Mouse (Mus musculus): ENCODE measurements around the gene Litaf. TPM values are rescaled to one million over a fixed set of nuclear protein-coding genes. Genes with fewer than 3 reads are reported as not detected.

Gene Litaf
- total and polyA plus RNA-seq, 2 experiments from 2014 or later = 20.5 to 22.4 TPM

DNA sequence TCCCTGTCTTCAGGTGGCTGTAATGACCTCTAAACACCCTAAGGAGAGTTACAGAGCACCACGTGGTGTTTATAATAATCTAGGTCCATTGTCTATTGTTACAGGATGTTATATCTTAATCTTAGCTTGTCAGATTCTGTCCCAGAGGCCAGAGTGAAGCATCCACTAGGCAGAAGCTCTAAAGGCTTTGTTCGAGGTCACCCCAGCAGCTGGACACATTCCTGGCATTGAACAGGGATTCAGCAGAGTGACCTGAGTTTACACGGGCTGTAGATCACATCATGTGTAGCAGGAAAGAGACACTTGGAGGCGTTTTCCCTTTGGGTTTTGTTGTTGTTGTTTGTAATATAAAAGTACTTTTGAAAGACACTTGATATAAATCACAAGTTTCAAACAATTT is 26.1 kb upstream of the Litaf start:
- TF ChIP-seq CTCF (IDR thresholded peaks at IDR 0.05) = no peak
- Histone ChIP-seq H3K4me2 (ENCODE audit: low read depth, low read length, poor library complexity, severe bottlenecking) (no peak overlapping the region), H3K27ac (ENCODE audit: low read depth, low read length) (no peak overlapping the region), H3K36me3 (ENCODE audit: insufficient read depth, low read length) (peaks cover 29% of the 10 kb centered on the region), H3K4me3 (ENCODE audit: low read depth, low read length) (no peak overlapping the region), H3K9ac (replicated peaks; ENCODE audit: low read length, poor library complexity, severe bottlenecking) (no peak overlapping the region), H3K27me3 (ENCODE audit: insufficient read depth, low read length) (no peaks in the 10 kb centered on the region), H3K9me3 (ENCODE audit: low read length) (no peaks in the 10 kb centered on the region), H3K4me1 (ENCODE audit: insufficient read depth, low read length) (no peaks in the 10 kb centered on the region)
- 66% methylated on average over 4 of the region's 4 CpGs for WGBS
- ATAC-seq (ENCODE audit: low FRiP score) (no peak), DNase-seq (ENCODE audit: low spot score) (no peak)

DNA sequence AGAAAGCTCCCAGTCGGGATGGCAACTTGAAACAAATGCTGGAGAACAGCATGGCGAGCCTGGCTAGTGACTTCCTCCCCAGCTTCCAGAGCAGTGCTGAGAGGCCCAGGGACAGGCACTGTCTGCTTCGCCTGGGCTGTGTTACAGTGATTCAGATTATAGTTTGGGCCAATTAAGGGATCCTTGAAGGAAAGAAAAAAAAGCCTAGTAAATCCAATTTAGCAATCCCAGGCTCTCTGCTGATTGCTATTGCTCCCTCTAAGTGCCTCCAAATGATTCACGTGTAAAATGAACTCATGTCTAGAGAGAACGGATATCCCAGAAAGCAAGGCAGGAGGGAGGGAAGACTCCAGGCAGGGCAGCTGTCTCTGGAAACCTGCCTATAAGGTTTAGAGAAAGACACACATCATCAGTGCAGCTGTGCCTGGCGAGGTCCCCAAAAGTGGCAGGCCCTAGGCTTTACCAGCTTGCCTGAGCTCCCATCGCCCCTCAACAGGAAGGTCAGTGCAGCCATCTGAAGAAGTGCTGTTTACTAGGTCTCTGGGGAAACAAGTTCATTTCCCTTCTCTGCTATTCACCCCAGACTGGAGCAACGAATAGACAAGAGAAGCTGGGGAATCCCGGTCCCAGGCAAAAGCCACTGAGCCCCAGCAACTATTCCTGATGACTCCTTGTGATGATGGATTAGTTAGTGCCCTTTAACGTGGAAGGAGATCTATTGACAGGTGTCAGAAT is 25.0 kb upstream of the Litaf start:
- H3K4me2 ChIP-seq (ENCODE audit: low read depth, low read length, poor library complexity, severe bottlenecking) = no peak overlapping the region
- H3K27ac ChIP-seq (ENCODE audit: low read depth, low read length) = peak overlapping the region; percentile 55
- no peak overlapping the region for H3K4me3 ChIP-seq (ENCODE audit: low read depth, low read length)
- DNase-seq (ENCODE audit: low spot score) (no peak), ATAC-seq (ENCODE audit: low FRiP score) (no peak)
- H3K36me3 ChIP-seq (ENCODE audit: insufficient read depth, low read length) = peaks cover 32% of the 10 kb centered on the region
- H3K27me3 ChIP-seq (ENCODE audit: insufficient read depth, low read length) = no peaks in the 10 kb centered on the region
- TF ChIP-seq CTCF (IDR thresholded peaks at IDR 0.05) = no peak
- no peak overlapping the region for H3K9ac ChIP-seq (replicated peaks; ENCODE audit: low read length, poor library complexity, severe bottlenecking)
- WGBS = 80% methylated on average over 10 of the region's 10 CpGs
- no peaks in the 10 kb centered on the region for H3K4me1 ChIP-seq (ENCODE audit: insufficient read depth, low read length)
- H3K9me3 ChIP-seq (ENCODE audit: low read length) = no peaks in the 10 kb centered on the region

DNA sequence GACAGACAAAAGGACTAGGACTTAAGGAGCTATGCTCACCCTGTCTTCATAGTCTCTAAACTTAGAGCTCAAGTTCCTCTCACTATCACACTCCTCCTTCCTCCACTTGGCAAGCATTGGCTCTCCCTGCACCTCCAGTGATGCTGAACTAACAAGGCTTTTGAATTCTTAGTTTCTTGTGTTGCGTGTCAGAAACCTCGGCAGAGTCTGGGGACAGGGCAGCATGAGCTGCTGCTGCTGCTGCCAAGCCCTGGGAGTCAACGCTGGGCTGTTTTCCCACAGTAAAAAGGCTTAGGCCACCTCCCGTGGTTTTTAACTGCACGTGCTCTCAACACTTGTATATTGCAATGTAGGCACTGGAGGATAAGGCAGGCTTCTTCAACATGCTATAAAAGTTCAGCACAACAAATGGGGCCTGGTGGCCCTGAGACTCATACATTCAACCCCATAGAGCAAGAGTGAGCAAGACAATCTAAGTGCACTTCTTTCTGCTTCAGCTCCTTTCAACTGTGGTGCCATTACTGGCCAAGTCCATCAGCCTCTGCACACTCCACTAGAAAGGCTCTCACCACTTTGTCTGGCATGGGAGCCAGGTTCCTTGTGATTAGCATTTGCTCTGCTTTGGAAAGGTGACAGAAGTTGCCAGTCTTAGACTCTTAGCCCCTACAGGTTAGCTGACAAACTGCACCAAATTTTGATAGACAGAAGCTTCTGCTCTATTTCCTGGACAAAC is 21.1 kb upstream of the Litaf start:
- no peaks in the 10 kb centered on the region for H3K27me3 ChIP-seq (ENCODE audit: insufficient read depth, low read length)
- H3K36me3 ChIP-seq (ENCODE audit: insufficient read depth, low read length) = peaks cover 44% of the 10 kb centered on the region
- ATAC-seq (ENCODE audit: low FRiP score) = peak; percentile 79
- H3K9ac ChIP-seq (replicated peaks; ENCODE audit: low read length, poor library complexity, severe bottlenecking) = no peak overlapping the region
- no peak overlapping the region for H3K4me2 ChIP-seq (ENCODE audit: low read depth, low read length, poor library complexity, severe bottlenecking)
- peak; percentile 57 for TF ChIP-seq CTCF (IDR thresholded peaks at IDR 0.05)
- 44% methylated on average over 5 of the region's 5 CpGs for WGBS
- no peaks in the 10 kb centered on the region for H3K9me3 ChIP-seq (ENCODE audit: low read length)
- no peaks in the 10 kb centered on the region for H3K4me1 ChIP-seq (ENCODE audit: insufficient read depth, low read length)
- peak overlapping the region; percentile 43 for H3K27ac ChIP-seq (ENCODE audit: low read depth, low read length)
- DNase-seq (ENCODE audit: low spot score) = peak; percentile 84
- no peak overlapping the region for H3K4me3 ChIP-seq (ENCODE audit: low read depth, low read length)

DNA sequence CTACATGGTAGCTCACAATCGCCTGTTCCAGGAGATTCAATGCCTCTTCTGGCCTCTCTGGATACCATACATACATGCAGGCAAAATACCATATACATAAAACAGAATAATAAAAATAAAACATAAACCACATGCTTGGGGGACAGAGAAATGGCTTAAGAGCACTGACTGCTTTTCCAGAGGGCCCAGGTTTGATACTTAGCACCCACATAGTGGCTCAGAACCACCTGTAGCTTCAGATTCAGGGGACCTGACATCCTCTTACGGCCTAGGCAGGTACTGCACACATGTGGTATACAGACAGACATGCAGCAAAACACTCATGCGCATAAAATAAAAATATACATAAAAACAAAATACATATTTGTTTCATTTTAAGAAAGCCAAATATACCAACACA is 20.3 kb upstream of the Litaf start:
- Histone ChIP-seq H3K27me3 (ENCODE audit: insufficient read depth, low read length) (no peaks in the 10 kb centered on the region), H3K27ac (ENCODE audit: low read depth, low read length) (no peak overlapping the region), H3K4me3 (ENCODE audit: low read depth, low read length) (no peak overlapping the region), H3K4me1 (ENCODE audit: insufficient read depth, low read length) (no peaks in the 10 kb centered on the region), H3K9ac (replicated peaks; ENCODE audit: low read length, poor library complexity, severe bottlenecking) (no peak overlapping the region), H3K4me2 (ENCODE audit: low read depth, low read length, poor library complexity, severe bottlenecking) (no peak overlapping the region), H3K9me3 (ENCODE audit: low read length) (no peaks in the 10 kb centered on the region), H3K36me3 (ENCODE audit: insufficient read depth, low read length) (peaks cover 43% of the 10 kb centered on the region)
- no peak for TF ChIP-seq CTCF (IDR thresholded peaks at IDR 0.05)
- ATAC-seq (ENCODE audit: low FRiP score) (no peak), DNase-seq (ENCODE audit: low spot score) (no peak)
- WGBS = 95% methylated on average over 3 of the region's 3 CpGs

DNA sequence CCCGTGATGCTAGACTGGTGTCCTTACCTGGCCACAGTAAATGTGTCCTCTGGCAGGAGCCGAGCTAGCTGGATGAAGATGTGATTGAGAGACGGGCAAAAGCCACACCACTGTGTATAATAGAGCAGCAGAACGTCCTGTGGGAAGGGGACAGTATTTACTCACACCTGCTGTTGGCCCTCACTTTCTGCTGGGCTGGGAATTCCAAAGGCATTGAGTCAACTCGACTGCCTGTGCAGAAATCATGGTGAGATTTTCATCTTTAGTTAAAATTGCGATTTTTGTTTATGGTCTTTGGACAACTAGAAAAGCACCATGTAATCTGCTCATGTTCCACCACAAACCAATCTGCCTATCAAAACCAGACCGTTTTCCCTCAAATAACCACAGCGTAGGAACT is 18.2 kb upstream of the Litaf start:
- TF ChIP-seq CTCF (IDR thresholded peaks at IDR 0.05) = no peak
- Histone ChIP-seq H3K4me1 (ENCODE audit: insufficient read depth, low read length) (no peaks in the 10 kb centered on the region), H3K9ac (replicated peaks; ENCODE audit: low read length, poor library complexity, severe bottlenecking) (no peak overlapping the region), H3K4me3 (ENCODE audit: low read depth, low read length) (no peak overlapping the region), H3K4me2 (ENCODE audit: low read depth, low read length, poor library complexity, severe bottlenecking) (no peak overlapping the region), H3K36me3 (ENCODE audit: insufficient read depth, low read length) (peaks cover 31% of the 10 kb centered on the region), H3K27me3 (ENCODE audit: insufficient read depth, low read length) (no peaks in the 10 kb centered on the region), H3K27ac (ENCODE audit: low read depth, low read length) (no peak overlapping the region), H3K9me3 (ENCODE audit: low read length) (no peaks in the 10 kb centered on the region)
- no peak for ATAC-seq (ENCODE audit: low FRiP score)
- DNase-seq (ENCODE audit: low spot score) = no peak
- WGBS = 95% methylated on average over 8 of the region's 8 CpGs

DNA sequence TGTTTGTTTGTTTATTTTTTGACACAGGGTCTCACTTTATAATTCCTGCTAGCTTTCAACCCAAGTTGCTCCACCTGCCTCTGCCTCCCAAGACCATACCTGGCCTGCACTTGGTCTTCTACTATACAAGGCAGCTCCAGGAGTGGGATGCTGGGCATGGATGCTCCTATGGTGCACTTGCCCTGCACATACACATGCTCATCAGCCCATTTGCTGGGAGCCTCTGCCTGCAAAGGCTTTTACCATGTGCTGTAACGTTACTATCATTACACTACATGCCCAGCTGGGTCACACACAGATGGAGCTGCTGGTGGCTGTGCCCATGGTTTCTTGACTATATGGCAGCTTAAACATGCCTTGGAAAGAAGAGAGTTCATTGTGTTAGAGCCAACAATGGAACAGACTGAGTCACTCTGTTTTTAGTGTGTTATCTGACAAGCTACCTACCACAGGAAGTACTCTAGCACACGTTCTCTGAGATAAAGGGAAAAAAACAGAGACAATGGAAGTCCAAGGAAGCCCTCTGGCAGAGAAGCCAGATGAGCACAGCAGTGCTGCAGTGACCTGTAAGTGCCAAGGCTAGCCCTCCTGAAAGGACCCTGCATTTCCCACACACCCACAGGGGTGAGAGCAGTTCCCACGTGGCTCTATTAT is 12.4 kb upstream of the Litaf start:
- H3K36me3 ChIP-seq (ENCODE audit: insufficient read depth, low read length) = peaks cover 25% of the 10 kb centered on the region
- 60% methylated on average over 3 of the region's 3 CpGs for WGBS
- H3K9ac ChIP-seq (replicated peaks; ENCODE audit: low read length, poor library complexity, severe bottlenecking) = no peak overlapping the region
- H3K27me3 ChIP-seq (ENCODE audit: insufficient read depth, low read length) = no peaks in the 10 kb centered on the region
- no peak for DNase-seq (ENCODE audit: low spot score)
- no peaks in the 10 kb centered on the region for H3K4me1 ChIP-seq (ENCODE audit: insufficient read depth, low read length)
- TF ChIP-seq CTCF (IDR thresholded peaks at IDR 0.05) = no peak
- no peak overlapping the region for H3K4me2 ChIP-seq (ENCODE audit: low read depth, low read length, poor library complexity, severe bottlenecking)
- H3K27ac ChIP-seq (ENCODE audit: low read depth, low read length) = no peak overlapping the region
- no peak for ATAC-seq (ENCODE audit: low FRiP score)
- no peak overlapping the region for H3K4me3 ChIP-seq (ENCODE audit: low read depth, low read length)
- H3K9me3 ChIP-seq (ENCODE audit: low read length) = no peaks in the 10 kb centered on the region
